Mouse (Mus musculus): ENCODE measurements around the gene Gnl2.
A peak's percentile ranks its signal among the peaks of the same experiment; 100 is the strongest.

Gene Gnl2

DNA sequence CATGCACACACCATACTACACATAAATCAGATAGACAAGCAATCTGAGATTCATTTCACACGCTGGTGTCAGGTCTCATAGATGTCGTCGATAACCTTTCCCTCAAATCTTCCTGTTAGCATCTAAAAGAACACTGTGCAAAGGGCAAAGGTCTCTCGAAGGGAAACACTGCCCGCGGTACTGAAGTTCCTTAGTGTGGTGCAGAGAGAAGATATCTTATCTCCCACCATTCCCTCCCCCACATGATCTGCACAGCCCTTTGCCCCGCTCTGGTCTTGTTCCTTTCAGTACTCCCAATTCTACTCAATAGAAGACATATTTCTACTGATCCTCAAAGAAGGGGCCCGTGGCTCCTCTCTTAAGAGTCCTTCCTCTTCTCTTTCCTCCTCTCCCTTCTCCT is 13.4 kb upstream of the Gnl2 start:
- DNase-seq (ENCODE audit: low spot score) = no peak

DNA sequence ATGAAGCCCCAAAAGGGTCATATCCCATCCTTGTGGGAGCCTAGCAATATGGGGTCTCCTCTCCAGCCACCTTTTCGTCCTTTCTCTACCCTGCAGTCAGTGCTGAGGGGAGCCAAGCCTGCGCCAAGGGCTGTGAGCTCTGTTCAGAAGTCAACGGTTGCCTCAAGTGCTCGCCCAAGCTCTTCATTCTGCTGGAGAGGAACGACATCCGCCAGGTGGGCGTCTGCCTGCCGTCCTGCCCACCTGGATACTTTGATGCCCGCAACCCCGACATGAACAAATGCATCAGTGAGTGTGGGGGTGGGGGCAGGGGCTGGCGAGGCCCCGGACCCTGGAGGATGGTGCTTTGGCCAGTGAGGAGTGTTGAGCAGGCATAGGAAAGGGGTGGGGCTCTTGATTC is 11.5 kb upstream of the Gnl2 start:
- no peak for DNase-seq (ENCODE audit: low spot score)

DNA sequence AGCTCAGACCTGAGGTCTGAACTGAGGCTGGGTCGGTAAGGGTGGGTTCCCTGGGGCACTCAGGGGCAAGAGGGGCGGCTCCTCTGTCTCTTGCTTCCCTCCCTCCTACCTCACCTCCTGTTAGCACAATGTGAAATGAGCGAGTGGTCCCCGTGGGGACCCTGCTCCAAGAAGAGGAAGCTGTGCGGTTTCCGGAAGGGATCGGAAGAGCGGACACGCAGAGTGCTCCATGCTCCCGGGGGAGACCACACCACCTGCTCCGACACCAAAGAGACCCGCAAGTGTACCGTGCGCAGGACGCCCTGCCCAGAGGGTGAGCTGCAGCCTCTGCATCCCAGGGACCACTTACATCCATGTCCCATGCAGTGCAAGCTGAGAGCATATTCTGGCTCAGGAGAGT is 8.9 kb upstream of the Gnl2 start:
- DNase-seq (ENCODE audit: low spot score) = no peak

- DNase-seq (ENCODE audit: low spot score) = no peak
These were observed 8.2 kb upstream of the Gnl2 start for GRCm38 (mm10) chr4:125008220-125008619.

GRCm38 (mm10) chr4:125008712-125009111 is 7.7 kb upstream of the Gnl2 start:
- DNase-seq (ENCODE audit: low spot score) = no peak

DNA sequence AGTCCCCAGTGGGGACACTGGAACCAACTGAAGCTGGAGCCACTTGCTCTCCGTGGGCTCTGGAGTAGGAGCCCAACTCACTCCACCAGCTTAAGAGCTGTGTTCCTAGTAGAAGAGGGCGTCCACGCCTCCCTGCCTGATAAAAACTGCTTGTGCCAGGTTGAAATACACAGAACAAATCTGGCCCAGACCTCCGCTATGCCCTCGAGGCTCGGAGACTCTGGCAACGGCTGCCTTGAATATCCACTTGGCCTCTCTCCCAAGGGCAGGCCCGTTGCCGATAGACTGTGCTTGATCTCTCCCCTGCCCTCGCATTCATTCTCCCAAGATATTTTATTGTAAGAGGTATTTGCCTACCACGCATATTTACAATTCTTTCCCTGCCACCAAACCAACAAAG is 1.0 kb downstream of the Gnl2 start:
- DNase-seq (ENCODE audit: low spot score) = peak; percentile 82

DNA sequence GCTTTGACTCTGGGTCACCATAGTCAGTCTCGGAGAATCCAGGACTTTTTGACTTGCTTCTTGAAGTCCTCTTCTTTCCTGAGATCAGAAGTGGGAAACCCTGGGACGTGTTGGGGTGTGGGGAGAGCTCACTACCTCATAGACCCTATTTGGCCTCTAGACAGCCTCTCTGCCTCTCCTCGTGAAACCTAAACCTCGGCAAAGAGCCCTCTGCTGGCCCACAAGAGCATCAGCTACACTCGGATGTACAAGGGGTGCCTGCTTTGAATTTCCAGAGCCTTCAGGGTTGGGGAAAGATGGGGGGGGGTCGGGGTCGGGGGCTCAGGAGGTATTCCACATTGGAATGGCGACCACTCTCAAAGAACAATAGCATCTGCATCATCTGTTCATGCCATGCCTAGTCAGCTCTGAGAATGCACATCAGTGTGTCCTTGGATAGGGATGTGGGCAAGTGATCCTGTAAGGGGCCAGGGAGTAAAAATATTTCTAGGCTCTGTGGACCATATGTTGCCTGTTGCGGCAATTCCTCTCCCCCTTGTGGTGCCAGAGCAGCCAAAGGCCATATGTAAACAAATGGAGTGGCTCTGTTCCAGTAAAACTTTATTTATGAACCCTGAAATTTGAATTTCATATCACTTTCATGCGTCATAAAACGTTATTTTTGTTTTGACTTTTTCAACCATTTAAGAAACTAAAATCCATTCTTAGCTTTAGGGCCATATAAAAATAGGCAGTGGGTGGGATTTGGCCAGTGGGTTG is 4.6 kb downstream of the Gnl2 start:
- DNase-seq (ENCODE audit: low spot score) = no peak

DNA sequence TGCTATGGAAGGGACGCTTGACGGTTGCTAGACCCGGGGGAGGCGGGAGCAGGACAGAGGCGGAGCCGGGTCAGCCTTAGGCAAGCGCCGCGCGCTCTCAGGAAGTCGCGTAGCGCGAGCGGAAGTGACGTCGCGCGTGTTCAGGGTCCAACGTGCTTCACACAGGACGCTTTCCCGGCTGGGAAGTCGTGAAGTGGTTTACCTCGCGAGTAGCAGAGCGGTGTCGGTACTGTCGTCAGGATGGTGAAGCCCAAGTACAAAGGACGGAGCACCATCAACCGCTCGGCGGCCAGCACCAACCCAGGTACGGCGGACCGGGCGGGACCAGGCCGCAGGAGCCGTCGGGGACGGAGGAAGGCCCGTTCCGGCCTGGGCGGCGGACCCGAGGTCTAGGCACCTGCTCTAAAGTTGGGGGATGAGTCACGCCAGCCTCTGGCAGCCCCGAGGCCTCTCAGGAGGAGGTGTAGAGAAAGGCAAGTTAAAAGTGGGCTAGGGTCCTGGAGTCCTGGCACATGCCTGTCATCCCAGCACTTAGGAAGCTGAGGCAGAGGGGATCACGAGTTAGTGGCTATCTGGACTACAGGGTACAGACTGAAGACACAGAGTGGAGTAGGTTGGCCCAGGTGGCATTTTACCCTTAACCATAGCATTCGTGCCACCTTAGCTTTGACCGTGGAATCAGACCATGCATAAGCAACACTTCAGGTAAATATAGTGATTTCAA is 13.7 kb downstream of the Gnl2 start:
- DNase-seq (ENCODE audit: low spot score) = peak; percentile 94

GRCm38 (mm10) chr4:125034341-125034740 is 18.0 kb downstream of the Gnl2 start:
- DNase-seq (ENCODE audit: low spot score) = no peak

GRCm38 (mm10) chr4:125044454-125044853 is 28.1 kb downstream of the Gnl2 start:
- no peak for DNase-seq (ENCODE audit: low spot score)

DNA sequence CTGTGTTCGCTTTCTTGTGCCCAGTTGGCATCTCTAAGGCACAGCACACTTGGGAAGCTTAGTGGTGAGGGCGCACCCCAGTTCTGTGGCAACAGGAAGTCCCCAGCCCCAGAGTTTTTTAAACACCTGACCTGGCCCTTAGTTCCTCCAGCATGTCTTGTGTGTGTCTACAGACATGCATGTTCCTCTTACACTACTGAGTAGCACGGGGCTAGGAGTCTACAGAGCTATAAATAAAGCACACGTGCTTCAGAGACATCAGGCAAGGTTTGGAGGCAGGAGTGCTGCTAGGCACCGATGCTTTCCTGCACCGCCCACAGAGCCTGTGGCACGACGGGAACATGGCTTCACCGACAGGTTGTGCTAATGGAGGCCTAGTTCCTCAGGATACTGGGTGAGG is 39.0 kb downstream of the Gnl2 start:
- DNase-seq (ENCODE audit: low spot score) = no peak

GRCm38 (mm10) chr4:125056476-125056875 is 40.1 kb downstream of the Gnl2 start:
- DNase-seq (ENCODE audit: low spot score) = no peak

DNA sequence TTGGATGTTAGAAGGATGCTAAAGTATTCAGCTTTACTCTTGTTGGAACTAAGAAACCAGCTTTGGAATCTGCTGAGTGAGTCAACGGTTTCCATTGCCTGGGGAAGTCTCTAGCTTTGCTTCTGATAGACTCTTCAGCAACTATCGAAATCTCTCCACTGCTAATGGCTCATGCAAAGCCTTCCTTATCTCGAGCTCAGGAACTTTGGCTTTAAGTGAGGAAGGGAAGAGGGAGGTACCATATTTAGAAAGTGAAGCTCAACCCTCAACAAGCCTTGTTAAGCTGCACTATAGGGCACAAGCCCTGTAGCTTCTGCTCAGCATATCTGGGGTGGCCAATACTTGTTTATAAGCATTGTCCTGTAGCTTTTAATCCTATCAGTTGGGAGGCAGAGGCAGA is 40.9 kb downstream of the Gnl2 start:
- DNase-seq (ENCODE audit: low spot score) = no peak

DNA sequence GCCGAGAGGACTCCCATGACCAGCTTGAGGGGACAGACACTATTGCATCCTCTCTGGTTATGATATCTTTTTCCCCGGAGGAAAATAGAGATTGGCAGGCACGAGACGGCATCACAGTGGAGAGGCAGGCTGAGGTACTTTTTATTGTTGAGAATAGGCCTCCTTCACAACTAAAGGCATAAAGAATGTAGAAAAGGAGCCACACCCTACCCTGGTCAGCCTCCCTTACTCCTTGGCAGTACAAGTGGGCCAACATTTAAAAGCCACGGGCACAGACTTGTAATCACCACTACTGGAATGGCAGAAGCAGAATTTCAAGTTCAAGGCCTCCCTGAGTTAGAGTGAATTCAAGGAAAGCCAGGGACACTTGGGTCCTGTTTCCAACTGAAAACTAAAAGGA is 41.6 kb downstream of the Gnl2 start:
- no peak for DNase-seq (ENCODE audit: low spot score)

GRCm38 (mm10) chr4:125059025-125059424 is 42.6 kb downstream of the Gnl2 start:
- DNase-seq (ENCODE audit: low spot score) = peak; percentile 24

DNA sequence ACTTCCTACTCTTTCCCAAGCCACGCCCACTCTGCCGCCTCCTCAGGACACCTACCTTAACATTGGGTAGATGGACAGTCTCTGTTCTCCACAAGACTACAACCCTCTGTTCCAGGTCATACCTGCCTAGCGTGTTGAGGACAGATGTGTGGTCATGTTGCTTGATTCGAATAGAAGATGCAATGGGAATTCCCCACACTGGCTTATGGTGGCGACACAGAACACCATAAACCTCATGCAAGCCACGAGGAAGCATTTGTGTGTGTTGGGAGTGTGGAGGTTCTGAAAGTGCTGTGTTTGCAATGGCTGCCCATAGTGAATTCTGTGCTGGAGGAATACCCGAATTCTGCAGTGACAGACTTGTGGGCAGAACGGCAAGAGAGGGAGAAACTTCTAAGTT is 47.4 kb downstream of the Gnl2 start:
- no peak for DNase-seq (ENCODE audit: low spot score)

DNA sequence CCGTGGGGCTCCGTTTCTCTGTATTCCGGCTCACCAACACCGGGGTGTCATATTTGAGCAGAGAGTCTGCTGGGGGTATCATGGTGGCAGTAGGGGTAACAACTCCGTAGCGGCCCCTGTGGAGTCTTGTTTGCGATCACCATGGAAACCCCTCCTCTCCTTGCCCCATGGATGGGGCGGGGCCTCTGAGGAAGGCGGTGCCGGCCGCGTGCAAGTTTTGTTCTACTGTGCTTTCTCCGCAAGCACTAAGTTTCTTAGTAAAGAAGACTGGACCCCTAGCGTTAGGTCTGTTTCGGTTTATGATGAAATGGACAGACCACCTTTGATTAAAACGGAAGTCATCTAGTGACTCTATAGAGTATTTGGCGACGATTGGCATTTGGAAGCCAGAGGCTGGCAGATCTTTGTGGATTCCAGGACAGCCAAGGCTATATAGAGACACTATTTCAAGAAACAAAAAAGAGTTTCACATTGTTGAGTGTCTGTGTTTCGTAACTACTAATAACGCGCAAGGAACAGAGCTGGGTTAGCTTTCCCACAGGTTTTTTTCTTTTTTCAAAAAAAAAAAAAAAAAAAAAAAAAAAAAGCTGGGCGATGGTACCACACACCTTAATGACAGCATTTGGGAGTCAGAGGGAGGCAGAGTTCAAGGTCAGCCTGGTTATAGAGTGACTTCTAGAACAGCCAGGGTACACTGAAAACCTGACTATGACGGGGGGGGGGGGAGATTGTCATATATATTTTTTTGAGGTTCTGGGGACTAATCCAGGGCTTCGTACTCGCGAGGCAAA is 49.3 kb downstream of the Gnl2 start, which contains the start of gene Dnali1:
TSS of gene Dnali1 (minus strand) at position 187 of the 791 bp plus-strand sequence.
- peak; percentile 55 for DNase-seq (ENCODE audit: low spot score)

GRCm38 (mm10) chr4:125066490-125067370 is 50.3 kb downstream of the Gnl2 start, which contains the start of gene Snip1:
TSS of gene Snip1 (plus strand) at chr4:125066672.
- DNase-seq (ENCODE audit: low spot score) = peak; percentile 92

GRCm38 (mm10) chr4:125077700-125078099 is 61.3 kb downstream of the Gnl2 start:
- DNase-seq (ENCODE audit: low spot score) = no peak

DNA sequence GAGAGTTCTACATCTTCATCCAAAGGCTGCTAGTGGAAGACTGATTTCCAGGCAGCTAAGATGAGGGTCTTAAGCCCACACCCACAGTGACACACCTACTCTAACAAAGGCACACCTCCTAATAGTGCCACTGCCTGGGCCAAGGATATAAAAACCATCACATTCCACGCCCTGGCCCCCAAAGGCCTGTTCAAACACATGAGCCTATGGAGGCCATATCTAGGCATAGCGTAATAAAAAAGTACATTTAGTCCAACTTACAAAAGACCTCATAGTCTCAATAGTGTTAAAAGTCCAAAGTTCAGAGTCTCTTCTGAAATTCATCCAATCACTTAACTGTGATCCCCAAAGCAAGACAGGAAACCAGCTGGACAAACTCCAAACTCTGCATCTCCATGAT is 62.3 kb downstream of the Gnl2 start:
- no peak for DNase-seq (ENCODE audit: low spot score)

Data from testis, postnatal 14 days (tissue).